Mouse (Mus musculus) hindbrain, embryonic 14.5 days (tissue): Measurements from ENCODE around the gene Plpp3. TPM values are rescaled to one million over a fixed set of nuclear protein-coding genes. Genes with fewer than 3 reads are reported as not detected.

Source experiments
- ATAC-seq: fragments of 200-750 bp; cut with Nextera tagmentation; 2 replicates; pipeline ENCODE4 v1.8.0; 2017; ENCODE audit warnings: moderate number of reproducible peaks, mild to moderate bottlenecking, moderate TSS enrichment, moderate library complexity; ENCODE audit not compliant: low FRiP score
- DNase-seq: peaks from one replicate; pipeline ENCODE4 v3.0.0-alpha.2; 2015; ENCODE audit warnings: low spot score
- H3K27ac ChIP-seq: fragments of 300-500 bp; sonication (generic); 2 replicates; pipeline ENCODE4 v1.5.1; 2014; ENCODE audit warnings: mild to moderate bottlenecking, moderate library complexity
- H3K27me3 ChIP-seq: fragments of 300-500 bp; sonication (generic); 2 replicates; pipeline ENCODE4 v1.6.1; 2014; ENCODE audit warnings: mild to moderate bottlenecking, low read length, mixed read lengths; ENCODE audit not compliant: control insufficient read depth, insufficient read depth
- H3K36me3 ChIP-seq: fragments of 300-500 bp; sonication (generic); replicated peaks from 2 replicates; pipeline ENCODE4 v1.6.1; 2014; ENCODE audit not compliant: control insufficient read depth, insufficient read depth
- H3K4me1 ChIP-seq: fragments of 300-500 bp; sonication (generic); replicated peaks from 2 replicates; pipeline ENCODE4 v1.6.1; 2014; ENCODE audit warnings: antibody characterized with exemption, low read length, mixed read lengths; ENCODE audit not compliant: control insufficient read depth, insufficient read depth
- H3K4me2 ChIP-seq: fragments of 300-500 bp; sonication (generic); replicated peaks from 2 replicates; pipeline ENCODE4 v1.6.1; 2014; ENCODE audit warnings: mild to moderate bottlenecking, moderate library complexity
- H3K4me3 ChIP-seq: fragments of 300-500 bp; sonication (generic); replicated peaks from 2 replicates; pipeline ENCODE4 v1.5.1; 2014; ENCODE audit warnings: mild to moderate bottlenecking, low read length
- H3K9ac ChIP-seq: fragments of 300-500 bp; sonication (generic); 2 replicates; pipeline ENCODE4 v1.6.1; 2014
- H3K9me3 ChIP-seq: fragments of 300-500 bp; sonication (generic); 2 replicates; pipeline ENCODE4 v1.6.1; 2016; ENCODE audit warnings: low read length; ENCODE audit not compliant: control insufficient read depth
- WGBS: fragments of 180-500 bp; shearing (Covaris S2); extraction: QIAGEN DNeasy Blood & Tissue Kit; methylation state at CpG from one replicate; pipeline ENCODE4 v1.1.7; 2014; 5-methylcytosine and 5-hydroxymethylcytosine counted together
- polyA plus RNA-seq: library from polyadenylated mRNA; unstranded; fragments of >200 nt; fragmentation: Nextera tagmentation; extraction: Ambion mirVana; gene quantifications from 2 replicates; pipeline ENCODE4 v1.2.1, GENCODE M21; 2014

The Plpp3 gene
- polyA plus RNA-seq, 1 experiment from 2014 or later = 69.9 TPM

DNA sequence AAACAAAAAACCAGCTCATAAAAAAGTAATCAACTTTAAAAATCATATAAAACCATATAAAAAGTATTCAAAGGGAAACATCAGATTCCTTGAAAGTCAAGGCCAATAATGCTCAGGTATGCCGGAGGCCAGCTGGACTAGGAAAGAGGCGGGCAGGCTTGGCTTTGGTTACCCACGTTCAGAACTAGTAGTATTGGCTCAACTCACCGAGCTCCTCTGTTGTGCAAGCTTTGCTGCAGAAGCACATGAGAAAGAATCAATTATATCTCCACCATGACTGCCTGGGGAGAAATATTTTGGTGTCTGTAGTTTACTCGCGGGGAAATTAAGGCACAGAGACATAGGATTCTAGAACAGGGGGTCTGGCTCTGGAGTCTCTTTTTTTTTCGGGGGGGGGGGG, 866 bp upstream of the Plpp3 start:
- Histone ChIP-seq H3K9ac (no peak overlapping the region), H3K27me3 (no peaks in the 10 kb centered on the region), H3K27ac (no peak overlapping the region), H3K9me3 (no peaks in the 10 kb centered on the region), H3K36me3 (no peaks in the 10 kb centered on the region), H3K4me3 (no peak overlapping the region), H3K4me1 (peaks cover 21% of the 10 kb centered on the region), H3K4me2 (peak overlapping the region; percentile 78)
- WGBS = 74% methylated on average over 7 of the region's 7 CpGs
- ATAC-seq = no peak
- no peak for DNase-seq

DNA sequence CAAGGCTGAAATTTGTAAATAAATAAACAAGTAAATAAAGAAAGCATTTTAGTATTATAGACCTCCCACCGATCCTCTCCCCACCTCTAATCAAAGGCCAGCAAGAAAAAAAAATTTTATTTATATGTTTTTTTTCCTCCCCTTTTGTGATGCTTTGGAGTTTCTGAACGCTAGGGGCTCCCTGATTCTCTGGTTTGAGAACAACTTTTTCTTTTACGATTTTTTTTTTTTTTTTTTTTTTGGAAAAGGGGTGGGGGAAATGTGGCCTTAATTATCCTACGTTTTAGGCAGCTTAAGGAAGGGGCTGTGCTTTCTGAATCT, 232 bp upstream of the Plpp3 start:
- peak overlapping the region; percentile 80; the same call in 1 of the 2 replicates for H3K9ac ChIP-seq
- H3K36me3 ChIP-seq = no peaks in the 10 kb centered on the region
- peaks cover 21% of the 10 kb centered on the region for H3K4me1 ChIP-seq
- no peaks in the 10 kb centered on the region for H3K27me3 ChIP-seq
- peak overlapping the region; percentile 80 for H3K27ac ChIP-seq
- ATAC-seq (no peak), DNase-seq (no peak)
- H3K4me3 ChIP-seq = peak overlapping the region; percentile 73
- no peaks in the 10 kb centered on the region for H3K9me3 ChIP-seq
- WGBS = 0% methylated on average over 4 of the region's 4 CpGs
- peak overlapping the region; percentile 78 for H3K4me2 ChIP-seq

DNA sequence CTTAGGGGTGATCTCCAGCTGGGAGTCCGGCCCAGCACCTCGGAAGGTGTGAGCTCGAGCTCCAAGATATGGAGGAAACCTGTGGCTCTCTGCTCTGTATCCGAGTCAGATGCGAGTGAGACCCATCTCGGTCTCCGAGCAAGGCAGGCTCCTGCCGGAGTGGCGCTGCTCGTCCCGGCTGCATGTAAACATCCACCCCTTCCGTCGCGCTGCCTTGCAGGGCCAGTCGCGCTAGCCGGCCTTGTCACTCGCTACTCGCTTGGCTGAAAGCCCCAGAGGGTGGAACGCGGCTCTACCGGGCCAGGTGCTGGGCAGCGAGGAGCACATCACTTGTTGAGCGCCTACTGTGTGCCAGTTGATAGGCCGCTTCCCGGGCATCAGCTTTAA, 1.0 kb downstream of the Plpp3 start:
- Histone ChIP-seq H3K4me2 (peak overlapping the region; percentile 78), H3K4me1 (peaks cover 25% of the 10 kb centered on the region), H3K9ac (peak overlapping the region; percentile 80), H3K4me3 (peak overlapping the region; percentile 73), H3K27ac (peak overlapping the region; percentile 80), H3K36me3 (no peaks in the 10 kb centered on the region), H3K27me3 (no peaks in the 10 kb centered on the region), H3K9me3 (no peaks in the 10 kb centered on the region)
- WGBS = 0% methylated on average over 26 of the region's 26 CpGs
- DNase-seq = peak; percentile 74
- peak; percentile 66 for ATAC-seq

- Histone ChIP-seq H3K36me3 (no peaks in the 10 kb centered on the region), H3K9me3 (no peaks in the 10 kb centered on the region), H3K4me2 (peak overlapping the region; percentile 78), H3K9ac (peak overlapping the region; percentile 80), H3K27ac (peak overlapping the region; percentile 80), H3K4me3 (peak overlapping the region; percentile 73), H3K4me1 (peaks cover 25% of the 10 kb centered on the region), H3K27me3 (no peaks in the 10 kb centered on the region)
- DNase-seq (no peak), ATAC-seq (no peak)
- 1% methylated on average over 18 of the region's 18 CpGs for WGBS
Observed at GRCm38 (mm10) chr4:105158651-105159530, 1.7 kb downstream of the Plpp3 start.

DNA sequence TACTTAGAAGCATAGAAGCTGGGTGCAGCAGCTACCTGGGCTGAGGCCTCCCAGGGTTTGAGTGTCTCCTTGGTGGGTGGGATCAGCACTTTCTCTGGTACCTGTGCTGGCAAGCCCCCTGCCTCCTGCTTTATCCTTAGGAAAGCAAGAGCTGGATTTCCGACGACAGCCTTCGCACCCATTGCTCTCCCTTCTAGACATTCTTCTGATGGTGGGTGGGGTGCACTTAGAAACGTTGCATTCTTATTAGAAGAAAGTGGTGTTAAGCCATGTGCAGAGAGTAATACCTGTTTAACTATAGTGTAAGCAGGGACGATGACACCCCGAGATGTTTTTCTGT, 2.4 kb downstream of the Plpp3 start:
- H3K36me3 ChIP-seq = no peaks in the 10 kb centered on the region
- DNase-seq = no peak
- H3K4me2 ChIP-seq = peak overlapping the region; percentile 78
- no peak for ATAC-seq
- H3K9me3 ChIP-seq = no peaks in the 10 kb centered on the region
- H3K9ac ChIP-seq = peak overlapping the region; percentile 80
- WGBS = 17% methylated on average over 6 of the region's 6 CpGs
- peak overlapping the region; percentile 73 for H3K4me3 ChIP-seq
- H3K27ac ChIP-seq = no peak overlapping the region
- H3K27me3 ChIP-seq = no peaks in the 10 kb centered on the region
- peaks cover 25% of the 10 kb centered on the region for H3K4me1 ChIP-seq

DNA sequence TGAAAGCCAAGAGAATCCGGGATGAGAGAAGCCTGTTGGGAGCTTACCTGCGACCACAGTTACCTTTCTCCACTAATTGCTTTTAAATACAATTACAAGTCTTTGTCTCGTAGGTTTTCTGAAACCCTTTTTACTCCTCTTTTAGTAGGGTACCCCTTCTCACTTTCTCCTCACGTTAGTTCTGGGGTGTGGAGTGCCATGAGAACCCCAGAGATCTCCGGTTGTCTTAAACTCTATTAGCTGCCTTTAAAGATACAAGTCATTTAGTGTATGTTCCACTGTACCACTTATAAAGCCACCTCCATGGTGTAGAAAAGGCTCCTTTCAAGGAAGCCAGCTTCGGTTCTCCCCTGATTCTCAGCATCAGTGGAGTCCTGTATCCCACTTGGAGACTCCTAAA, 3.3 kb downstream of the Plpp3 start:
- 75% methylated on average over 6 of the region's 6 CpGs for WGBS
- DNase-seq (no peak), ATAC-seq (no peak)
- H3K4me2 ChIP-seq = peak overlapping the region; percentile 78
- no peaks in the 10 kb centered on the region for H3K36me3 ChIP-seq
- H3K27ac ChIP-seq = 0 out of 2 replicates have a peak overlapping the region, but pooled peaks have one; percentile 11
- H3K9ac ChIP-seq = peak overlapping the region; percentile 25; the same call in 1 of the 2 replicates
- no peaks in the 10 kb centered on the region for H3K27me3 ChIP-seq
- H3K4me3 ChIP-seq = peak overlapping the region; percentile 73
- H3K4me1 ChIP-seq = peaks cover 25% of the 10 kb centered on the region
- no peaks in the 10 kb centered on the region for H3K9me3 ChIP-seq

- Histone ChIP-seq H3K4me2 (peak overlapping the region; percentile 78), H3K9me3 (no peaks in the 10 kb centered on the region), H3K27me3 (no peaks in the 10 kb centered on the region), H3K27ac (no peak overlapping the region), H3K9ac (no peak overlapping the region), H3K36me3 (no peaks in the 10 kb centered on the region), H3K4me1 (peaks cover 25% of the 10 kb centered on the region), H3K4me3 (no peak overlapping the region)
- DNase-seq (no peak), ATAC-seq (no peak)
- 56% methylated on average over 6 of the region's 6 CpGs for WGBS
Observed at GRCm38 (mm10) chr4:105162014-105162413, 4.9 kb downstream of the Plpp3 start.

DNA sequence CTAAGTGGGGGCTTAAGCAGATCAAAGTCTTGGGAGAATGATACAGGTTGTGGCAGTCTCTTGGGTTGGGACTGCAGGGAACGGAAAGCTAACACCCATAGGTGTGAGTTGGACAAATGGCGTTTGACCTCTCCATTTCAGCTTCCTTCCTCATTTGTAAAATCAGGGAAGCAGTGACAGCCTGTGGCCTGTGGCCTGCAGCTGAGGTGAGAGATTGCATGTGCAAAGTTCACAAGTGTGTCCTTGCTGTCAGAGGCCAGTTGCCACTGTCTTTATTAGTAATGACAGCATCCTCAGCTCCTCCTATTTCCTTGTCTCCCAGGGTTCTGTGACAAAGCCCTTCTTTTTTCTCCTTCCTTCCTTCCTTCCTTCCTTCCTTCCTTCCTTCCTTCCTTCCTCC, 5.5 kb downstream of the Plpp3 start:
- Histone ChIP-seq H3K9ac (no peak overlapping the region), H3K4me2 (peak overlapping the region; percentile 78), H3K9me3 (no peaks in the 10 kb centered on the region), H3K27ac (no peak overlapping the region), H3K4me1 (peaks cover 25% of the 10 kb centered on the region), H3K36me3 (no peaks in the 10 kb centered on the region), H3K27me3 (no peaks in the 10 kb centered on the region), H3K4me3 (no peak overlapping the region)
- WGBS = 85% methylated on average over 2 of the region's 2 CpGs
- ATAC-seq (no peak), DNase-seq (no peak)

DNA sequence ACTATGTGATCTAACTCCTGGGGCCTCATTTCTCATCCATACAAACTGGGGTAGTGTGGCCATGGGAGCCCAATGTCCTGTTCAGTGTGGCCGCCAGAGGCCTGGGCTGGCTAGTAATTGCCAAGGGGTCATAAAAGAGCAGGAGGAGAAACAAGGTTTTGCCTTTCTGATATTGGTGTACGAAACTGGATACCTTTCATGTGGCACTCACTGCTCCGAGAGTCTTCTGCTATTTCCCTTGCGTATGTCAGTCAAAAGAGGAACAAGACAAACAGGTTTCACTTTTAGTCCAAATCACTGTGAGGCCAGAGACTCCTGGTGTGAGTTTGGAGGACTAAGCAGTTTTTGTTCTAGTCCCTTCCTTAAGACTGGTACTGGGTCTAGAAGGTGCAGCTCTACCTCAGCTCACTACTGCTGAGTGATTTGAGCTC, 6.8 kb downstream of the Plpp3 start:
- no peak for DNase-seq
- no peak overlapping the region for H3K9ac ChIP-seq
- H3K9me3 ChIP-seq = no peaks in the 10 kb centered on the region
- no peak overlapping the region; the same call in 1 of the 2 replicates for H3K4me2 ChIP-seq
- no peaks in the 10 kb centered on the region for H3K27me3 ChIP-seq
- 86% methylated on average over 4 of the region's 4 CpGs for WGBS
- H3K27ac ChIP-seq = no peak overlapping the region
- H3K4me1 ChIP-seq = peaks cover 27% of the 10 kb centered on the region
- no peak overlapping the region for H3K4me3 ChIP-seq
- H3K36me3 ChIP-seq = no peaks in the 10 kb centered on the region
- ATAC-seq = no peak
